Mouse (Mus musculus) spleen, postnatal 4 days (tissue): ENCODE data around the gene Lysmd2.
"Not testable (repeated sequence)": the region's sequence is repeated elsewhere in the genome, so short reads cannot be mapped to it uniquely, and the experiment has no call there.

Experiments used
- DNase-seq, 2 experiments: peaks; one replicate each; pipeline ENCODE4 v3.0.0; 2022; ENCODE audit warnings: low spot score in 2 of 2

Lysmd2 gene

DNA sequence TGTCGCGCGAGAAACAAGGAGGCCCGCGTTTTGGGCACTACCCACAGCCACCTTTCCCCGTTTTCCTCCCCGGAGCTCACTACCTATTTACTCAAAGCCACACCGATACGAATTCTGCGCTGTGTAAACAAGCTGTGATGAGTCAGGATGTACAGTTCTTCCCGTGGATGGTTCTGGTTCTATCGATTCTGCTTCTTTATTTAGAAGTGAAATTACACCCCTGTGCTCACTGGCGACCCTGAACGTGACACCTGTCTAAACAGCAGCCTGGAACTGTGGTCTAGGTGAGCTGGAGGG, 715 bp downstream of the Lysmd2 start:
- DNase-seq, result no peak

DNA sequence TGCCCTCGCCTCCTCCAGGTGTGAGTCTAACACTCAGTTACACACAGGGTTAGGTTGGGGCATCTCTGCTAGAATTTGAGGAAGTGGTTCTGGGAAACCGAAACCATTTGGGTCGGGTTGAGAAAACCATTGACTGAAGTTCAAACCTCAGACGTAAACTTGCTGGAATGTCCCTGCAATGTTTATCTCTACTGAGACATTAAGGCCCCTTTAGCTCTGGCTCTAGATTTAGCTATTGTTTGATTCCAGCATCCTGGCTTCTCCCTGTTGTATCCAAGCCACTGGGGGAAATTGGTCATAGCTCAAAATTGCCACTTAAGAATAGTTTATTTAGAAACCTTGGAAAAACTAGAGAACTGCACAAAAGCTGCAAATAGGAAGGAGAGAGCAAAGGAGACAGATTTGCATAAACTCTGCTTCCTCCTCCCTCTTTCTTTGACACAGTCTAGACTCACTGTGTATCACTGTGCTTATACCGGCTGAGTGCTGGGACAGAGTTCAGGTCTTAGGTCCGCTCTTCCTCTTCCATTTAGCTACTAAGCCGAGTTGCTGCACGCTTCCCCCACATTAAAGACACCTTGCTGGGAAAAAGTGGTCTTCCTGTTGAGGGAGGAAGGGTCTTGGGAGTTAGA, 5.4 kb downstream of the Lysmd2 start:
- no peak for DNase-seq

DNA sequence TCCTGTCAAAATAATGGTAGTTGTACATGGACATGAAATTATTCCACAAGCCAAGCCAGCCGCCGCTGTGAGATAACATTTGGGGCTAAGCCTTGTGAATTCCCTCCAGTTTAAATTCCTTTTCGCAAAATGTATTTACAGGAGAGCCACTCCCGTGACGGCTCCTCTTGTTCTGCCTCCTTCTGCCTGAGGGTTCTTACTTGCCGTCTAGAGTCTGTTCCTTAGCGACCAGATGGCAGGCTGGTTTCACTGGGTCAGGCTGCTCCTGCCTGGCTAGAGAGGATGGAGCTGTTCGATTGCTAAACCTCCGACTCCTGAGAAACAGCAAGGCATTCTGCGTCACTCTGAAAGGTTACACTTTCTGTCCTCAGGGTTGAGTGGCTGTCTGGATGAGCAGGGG, 6.6 kb downstream of the Lysmd2 start:
- DNase-seq, result no peak

DNA sequence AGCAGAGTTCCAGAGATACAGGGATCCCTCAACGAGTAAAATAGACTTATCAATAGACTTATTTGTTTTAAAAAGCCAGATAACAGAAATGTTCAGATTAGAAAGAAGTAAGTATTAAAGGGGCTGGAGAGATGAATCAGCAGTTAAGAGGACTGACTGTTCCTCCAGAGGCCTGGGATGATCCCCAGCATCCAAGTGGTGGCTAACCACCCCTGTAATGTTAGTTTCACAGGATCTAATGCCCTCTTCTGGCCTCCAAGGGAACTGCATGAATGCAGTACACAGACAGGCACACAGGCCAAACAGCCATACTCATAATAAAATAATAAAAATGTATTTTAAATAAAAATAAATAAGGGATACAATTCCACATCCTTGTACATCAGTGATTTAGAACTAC, 7.4 kb downstream of the Lysmd2 start:
- DNase-seq, result no peak

DNA sequence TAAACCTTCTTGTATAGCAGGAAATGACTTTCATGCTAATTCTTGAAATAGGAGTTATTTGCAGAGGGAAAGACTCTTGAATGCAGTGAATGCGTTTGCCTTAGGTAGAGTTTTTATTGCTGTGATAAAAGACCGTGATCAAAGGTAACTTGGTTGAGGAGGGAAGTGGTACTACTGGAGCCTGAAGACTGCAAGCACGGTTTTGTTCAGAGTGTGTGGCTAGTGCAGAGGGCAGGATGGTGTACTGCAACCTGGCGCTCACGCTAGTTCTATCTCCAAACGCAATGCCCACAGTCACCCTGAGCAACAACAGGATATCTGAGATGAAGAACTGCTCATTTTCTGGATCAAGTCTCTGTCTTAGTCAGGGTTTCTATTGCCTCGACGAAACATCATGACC, 8.1 kb downstream of the Lysmd2 start:
- DNase-seq, result no peak

DNA sequence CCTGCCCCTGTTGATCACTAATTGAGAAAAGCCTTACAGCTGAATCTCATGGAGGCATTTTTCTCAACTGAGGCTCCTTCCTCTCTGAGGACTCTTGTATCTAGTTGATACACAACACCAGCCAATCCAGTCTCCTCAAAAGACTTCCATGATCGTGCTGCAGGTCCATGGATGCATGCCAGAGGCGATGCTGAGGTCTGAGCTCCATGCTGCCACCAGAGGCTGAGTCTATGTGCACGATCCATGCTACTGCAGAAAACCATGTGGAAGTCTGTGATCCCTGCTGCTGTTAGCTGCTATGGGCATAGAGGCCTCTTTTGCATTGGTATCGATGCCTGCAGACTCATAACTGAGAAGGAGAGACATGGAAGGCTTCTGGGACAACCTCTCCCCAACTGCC, 8.7 kb downstream of the Lysmd2 start:
- DNase-seq, result no peak

DNA sequence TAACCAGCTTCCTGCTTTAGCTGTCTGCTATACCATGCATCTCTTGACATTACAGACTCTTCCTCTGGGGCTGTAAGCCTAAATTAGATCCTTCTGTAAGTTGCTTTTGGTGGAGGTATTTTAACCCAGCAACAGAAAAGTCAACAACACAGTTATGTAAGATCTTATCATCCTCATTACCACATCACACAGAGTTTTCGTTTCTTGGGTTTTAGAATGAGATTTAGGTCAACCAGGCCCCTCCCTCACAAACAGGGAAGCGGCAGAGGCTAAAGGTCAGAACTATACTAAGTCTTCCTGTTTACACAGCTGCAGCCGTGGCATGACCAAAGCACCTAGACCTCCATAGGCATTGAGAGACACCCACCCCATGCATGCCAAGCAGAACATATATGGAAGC, 19.9 kb downstream of the Lysmd2 start:
- DNase-seq, result no peak

DNA sequence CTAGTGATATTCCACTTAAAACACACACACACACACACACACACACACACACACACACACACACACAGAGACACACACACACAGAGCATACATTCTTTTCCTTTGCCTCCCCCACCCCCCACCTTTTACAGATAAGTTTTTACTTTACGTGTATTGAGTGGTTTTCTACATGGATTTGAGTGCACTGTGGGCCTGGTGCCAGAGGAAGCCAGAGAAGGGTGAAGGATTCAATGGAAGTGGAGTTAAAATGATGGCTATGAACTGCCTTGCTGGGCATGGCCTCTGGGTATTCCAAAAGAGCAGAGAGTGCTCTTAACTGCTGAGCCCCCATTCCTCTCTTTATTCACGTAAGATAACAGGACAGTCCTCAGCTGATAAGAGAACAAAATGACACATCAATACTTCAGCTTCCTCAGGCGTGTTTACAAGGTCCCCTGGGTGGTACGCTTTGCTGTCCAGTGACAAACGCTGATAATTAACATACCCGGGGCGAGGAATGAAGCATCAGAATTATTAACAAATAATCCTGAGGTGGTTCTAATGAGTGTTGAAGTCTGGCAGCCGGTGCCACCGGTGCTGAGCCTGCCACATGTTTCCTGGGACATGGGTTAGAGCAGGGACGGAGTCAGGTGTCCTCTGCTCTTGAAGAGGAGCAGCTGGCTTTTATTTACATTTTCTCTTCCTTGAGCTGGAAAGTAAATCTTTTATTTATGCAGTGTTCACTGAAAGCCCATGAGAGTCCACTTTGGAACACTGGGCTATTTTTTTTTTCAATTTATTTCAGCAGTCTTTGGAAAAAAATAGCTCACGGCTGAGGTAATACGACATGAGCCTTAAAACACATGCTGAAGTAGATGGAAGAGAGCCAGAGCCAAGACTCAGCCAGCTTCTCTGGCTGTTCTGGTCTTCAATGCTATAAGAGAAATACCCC, 28.7 kb downstream of the Lysmd2 start:
- no peak for DNase-seq

DNA sequence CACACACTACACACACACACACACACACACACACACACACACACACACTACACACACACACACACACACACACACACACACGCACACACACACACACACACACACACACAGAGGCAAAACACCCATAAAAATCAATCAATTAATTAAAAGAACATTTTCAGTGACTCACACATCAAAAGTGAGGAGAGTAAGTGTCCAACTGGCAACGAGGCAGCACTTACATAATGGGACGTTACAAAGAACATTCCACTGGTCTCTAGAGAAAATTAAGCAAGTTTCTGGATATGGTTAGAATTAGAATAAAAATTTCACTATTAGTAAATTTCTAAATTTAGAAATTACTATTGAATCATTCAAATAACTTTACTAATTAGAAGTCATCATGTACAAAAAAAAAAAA, 30.9 kb downstream of the Lysmd2 start:
- DNase-seq, result not testable (repeated sequence)

DNA sequence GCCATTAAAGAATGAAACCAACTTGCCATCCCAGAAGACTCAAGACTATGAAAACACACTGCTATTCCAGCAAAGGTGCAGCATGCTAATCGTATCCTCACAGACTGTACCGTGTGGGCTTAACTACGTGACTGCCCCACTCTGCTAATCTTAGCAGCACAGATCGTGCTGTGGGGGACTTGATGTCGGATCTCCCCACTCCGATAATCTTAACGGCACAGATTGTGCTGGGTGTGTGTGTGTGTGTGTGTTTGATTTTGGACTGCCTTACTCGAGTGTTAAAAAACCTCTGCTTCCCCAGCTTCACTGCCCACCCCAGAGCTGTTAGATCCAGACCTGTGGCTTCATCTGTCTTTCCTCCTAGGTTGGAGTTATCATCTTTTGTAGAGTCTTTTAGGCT, 35.4 kb downstream of the Lysmd2 start:
- no peak for DNase-seq

DNA sequence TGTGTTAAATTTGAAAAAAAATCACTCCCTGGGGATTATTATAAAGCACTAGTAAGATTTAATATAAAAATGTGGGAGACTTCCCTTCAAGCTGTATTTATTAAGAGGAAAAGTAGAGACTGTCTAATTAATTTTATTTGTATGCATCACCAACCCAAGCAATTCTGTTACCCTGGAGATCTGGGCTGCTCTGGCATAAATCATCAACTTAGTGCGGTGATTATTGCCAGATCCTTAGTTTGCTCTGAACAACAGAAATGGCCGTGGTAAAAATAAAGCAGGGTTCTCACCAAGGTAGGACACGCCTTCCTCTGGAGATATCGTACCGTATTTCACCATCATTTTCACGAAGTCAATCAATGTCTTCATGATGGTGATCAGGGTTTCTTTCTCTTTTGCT, 39.8 kb downstream of the Lysmd2 start:
- no peak for DNase-seq

DNA sequence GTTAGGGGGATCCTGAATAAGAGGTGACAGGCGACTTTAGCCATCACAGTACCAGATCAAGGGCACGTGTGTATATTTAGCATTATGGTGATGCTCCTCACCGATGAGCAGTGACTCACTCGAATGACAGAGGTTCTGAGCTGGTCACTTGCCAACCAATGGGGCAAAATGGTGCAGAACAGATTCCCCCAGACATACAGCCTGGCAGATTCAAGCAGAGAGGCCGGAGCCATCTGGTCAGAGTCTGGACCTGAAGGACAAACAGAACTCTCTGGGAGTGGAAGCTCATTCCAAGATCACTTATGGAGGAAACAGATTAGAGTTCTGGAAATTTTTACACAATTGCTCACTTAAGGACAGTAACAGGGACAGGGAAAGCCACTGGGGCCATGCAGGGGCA, 41.1 kb downstream of the Lysmd2 start:
- no peak for DNase-seq

DNA sequence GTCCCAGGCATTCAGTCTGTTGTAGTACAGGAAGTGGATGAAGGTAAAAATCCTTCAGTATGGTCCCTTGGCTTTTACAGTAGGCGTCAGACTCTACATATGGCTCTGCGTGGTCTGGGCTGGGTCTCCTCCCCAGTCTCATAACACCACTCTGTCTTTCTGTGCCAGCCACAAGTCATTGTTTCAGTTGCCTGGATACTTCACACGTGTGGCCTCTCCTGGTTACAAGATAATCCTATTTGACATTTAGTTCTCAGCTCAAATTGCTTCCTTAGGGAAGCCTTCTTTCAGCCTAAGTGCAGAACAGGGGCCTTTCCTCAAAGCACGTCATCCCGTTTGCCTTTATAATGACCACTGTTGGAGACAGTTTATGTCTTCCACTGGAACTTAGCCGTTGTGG, 47.2 kb downstream of the Lysmd2 start:
- DNase-seq, result no peak

DNA sequence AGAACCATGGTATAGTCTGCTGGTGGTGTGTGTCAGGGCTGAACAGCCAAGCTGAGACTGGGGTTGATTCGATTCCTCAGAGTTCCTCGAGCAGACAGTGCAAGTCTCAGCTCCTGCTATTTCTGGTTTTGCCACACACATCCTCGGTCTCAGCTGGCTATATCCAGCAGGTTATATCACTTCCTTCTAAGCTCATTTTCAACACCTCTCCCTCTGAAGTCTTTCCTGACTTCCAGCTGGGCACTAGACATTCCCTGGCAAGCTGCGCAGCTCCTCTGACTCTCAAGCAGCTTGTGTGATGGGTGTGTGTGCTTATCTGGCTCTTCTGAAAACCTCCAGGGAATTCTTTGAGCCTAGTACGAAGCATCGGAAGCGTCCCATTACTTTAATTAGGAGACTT, 50.7 kb downstream of the Lysmd2 start:
- DNase-seq, result no peak

DNA sequence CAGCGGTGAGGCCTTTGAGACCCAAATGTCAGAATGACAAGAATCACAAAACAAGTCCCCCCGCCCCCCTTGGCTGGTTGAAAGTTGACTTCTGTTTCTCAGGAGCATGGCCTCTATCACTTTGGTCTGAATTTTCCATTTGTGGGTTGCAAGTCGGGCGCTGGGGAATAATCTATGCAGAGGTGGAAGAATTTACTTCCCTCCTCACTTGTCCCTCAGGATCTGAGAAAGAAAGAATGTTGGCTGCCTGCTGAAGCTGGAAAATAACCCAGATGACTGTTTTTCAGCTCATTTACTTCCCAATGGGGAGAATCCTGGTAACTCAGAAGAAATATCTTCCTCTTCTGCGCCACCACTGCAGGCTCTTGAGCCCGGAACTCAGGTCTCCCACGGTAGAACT, 52.8 kb downstream of the Lysmd2 start:
- no peak for DNase-seq

DNA sequence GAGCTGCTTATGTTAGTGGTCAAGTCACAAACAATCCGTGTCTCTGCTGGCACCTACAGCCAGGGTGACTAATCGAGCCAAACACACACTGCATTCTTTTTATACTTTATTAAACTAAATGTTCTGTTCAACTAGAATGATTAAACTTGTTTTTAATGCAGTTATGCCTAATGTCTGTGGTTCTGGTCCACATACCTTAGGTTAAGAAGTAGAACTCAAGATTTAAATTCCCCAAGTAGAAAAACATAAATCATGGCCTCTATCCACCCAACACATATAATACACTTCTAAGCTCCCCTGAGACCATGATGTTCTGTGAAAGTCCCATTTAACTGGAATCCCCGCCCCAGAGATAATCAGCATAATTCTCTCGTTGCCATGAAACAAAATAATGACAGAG, 54.1 kb downstream of the Lysmd2 start:
- no peak for DNase-seq

DNA sequence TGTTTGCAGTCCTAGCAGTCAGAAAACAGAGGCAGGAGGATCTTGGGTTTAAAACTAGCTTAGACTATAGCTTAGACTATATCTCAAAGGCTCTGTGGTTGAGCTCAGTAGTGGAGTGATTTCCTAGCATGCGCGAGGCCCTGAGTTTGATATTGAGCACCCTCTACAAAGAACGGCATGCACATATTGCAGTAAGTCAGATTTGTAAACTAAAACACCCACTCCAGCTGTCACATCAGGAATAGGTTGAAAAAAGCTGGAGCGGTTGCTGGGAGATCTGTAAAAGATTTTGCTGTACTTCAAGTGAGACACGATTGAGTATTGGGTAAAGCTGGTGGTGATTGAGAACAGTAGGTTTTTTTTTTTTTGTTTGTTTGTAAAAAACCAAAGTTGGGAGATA, 55.1 kb downstream of the Lysmd2 start:
- DNase-seq, result no peak

DNA sequence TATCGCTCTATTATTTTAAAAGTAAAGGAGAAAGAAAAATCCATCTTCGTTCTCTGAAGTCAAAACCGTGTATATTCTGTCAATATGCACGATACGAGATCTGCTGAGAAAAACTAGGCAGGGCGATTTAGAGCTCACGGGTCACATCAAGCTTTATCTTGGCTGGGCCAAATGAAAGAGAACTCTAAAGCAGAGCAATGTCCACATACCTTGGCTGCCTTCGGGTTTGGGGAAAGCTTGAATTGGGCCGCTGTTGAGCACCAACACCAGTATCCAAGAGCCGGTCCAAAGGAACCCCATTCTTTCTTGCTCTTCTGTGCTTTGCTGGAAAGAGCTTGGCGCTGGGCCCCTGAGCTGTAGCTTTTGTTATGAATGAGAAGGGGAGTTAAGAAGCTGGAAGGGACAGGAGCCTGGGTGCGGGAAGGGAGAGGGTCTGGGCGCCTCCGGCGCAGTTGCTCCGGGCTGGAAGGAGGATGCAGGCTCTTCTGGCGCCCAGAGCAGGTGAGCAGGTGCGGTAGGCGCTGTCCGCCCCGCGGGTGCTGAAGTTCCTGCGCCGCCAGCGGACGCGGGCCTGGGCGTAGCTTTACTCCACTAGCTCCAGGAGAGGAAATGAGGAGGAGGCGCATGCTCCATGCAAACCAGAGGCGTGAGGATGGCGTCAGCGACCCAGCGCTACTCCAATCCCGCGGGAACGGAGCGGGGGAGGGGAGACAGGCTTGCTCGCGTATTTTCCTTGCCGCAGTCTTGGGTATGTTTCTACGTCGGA, 58.1 kb downstream of the Lysmd2 start, which contains the start of gene Scg3:
Gene Scg3 (minus strand): TSS at position 631 of the 766 bp plus-strand sequence.
- DNase-seq, result peak; percentile 12 to 67

DNA sequence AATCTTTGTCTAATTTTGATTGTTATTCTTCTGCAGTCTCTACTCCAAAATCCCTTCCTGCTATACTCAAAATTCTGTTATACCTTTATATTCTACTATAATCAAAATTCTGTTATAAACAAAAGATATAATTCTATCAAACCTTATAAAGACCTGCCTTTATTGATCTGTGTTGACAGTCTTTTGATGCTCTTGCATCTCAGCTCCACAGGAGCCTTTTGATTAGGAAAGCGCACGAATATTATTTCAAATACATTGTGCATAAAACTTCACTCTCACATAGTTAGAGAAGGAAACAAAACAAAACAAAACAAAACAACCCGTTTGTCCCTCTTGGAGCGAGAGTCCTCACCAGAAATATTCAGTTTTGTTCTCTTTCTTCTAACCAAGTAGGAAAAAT, 58.8 kb downstream of the Lysmd2 start:
- no peak for DNase-seq

DNA sequence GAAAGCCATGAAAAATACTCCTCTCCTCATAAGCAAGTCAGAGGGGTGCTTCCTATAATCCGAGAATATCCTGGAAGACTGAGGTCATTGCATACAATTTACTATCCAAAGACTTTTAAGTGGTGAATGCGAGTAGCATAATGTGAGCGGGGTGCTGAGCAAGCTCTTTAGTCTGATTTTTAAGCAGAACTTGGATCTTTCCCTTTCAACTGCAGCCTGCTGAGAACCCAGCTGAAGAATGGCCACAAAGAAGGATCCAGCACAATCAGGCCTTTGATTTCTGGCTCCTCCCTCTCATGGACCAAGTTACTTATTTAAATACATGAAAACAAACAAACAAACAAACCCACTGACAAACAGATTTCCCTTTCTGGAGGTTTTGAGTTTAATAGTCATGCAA, 59.2 kb downstream of the Lysmd2 start:
- DNase-seq, result no peak
